Mouse (Mus musculus): Measurements from ENCODE around the gene Eno1. TPM values are rescaled to one million over a fixed set of nuclear protein-coding genes. Genes with fewer than 3 reads are reported as not detected.
A peak's percentile ranks its signal among the peaks of the same experiment; 100 is the strongest.

Eno1 gene
- 485 and 505 TPM in 2 replicates for polyA plus RNA-seq (2012; rRNA removed)

DNA sequence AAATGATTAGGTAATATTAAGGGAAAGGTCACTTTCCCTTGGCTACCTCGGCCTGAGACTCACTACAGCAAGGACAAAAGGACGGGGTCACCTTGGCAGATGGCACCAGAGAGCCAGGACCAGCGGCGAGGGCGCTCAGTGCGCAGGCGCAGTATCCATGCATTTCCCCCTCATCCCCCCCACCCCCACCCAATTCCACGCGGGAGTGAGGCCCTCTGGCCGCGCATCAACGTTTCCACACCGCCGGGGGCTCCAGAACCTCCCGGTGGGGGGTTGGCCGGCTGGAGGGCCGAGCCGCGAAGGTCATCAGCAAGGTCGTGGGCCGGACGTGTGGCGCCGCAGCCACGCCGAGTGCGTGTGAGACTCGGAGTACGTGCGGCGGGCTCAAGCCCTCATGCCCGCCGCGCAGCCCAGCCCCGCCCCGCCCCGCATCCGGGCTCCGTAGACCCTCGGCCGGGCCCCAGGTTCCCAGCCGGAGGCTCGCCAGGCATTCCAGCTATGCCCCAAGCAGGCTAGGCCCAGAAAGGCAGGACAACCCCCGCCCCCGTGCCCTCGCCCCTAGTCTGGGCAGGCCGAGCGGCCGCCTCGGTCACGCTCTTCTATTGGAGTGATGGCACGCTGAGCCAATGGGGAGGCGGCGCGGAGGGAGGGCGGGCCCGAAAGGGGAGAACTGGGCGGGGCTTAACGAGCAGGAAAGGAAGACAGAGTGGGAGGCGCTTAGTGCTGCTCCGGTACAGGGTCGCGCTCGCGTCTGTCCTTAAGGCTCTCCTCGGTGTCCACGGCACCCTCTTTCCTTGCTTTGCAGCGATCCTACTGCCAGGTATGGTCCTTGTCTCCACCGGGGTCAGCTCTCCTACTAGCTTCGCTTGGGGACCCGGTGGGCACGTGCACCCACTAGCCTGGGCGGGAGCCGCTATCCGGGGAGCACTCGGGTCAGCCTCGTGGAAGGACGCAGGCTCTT, at the start of gene Eno1:
Gene Eno1, plus strand, starts transcription at position 201 of the 961 bp plus-strand sequence.
- peak; percentile 99 for DNase-seq (ENCODE audit: low read depth)
- TF ChIP-seq POLR2A (IDR thresholded peaks at IDR 0.05; ENCODE audit: borderline replicate concordance, extremely low read depth, insufficient read depth, insufficient read length, poor library complexity, severe bottlenecking) (peak; percentile 74), CTCF (IDR thresholded peaks at IDR 0.05; ENCODE audit: borderline replicate concordance, extremely low read depth, insufficient read depth, insufficient read length) (peak; percentile 3; the same call in 1 of the 2 replicates)

DNA sequence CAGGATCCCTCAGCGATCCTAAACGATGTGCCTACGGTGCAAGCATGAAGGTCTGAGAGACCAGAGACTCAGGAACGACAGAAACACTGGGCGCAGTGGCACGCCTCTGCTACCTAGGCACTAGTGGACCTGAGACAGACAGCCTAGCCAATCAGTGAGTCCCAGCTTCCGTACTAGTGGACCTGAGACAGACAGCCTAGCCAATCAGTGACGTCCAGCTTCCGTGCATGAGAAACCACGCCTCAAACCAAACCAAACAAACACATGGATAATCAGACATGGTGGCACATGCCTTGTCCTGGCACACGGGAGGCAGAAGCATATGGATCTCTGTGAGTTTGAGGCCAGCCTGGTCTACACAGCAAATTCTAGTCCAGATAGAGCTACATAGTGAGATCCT, 48.3 kb upstream of the Eno1 start:
- no peak for TF ChIP-seq POLR2A (IDR thresholded peaks at IDR 0.05; ENCODE audit: borderline replicate concordance, extremely low read depth, insufficient read depth, insufficient read length, poor library complexity, severe bottlenecking)
- no peak for TF ChIP-seq CTCF (IDR thresholded peaks at IDR 0.05; ENCODE audit: borderline replicate concordance, extremely low read depth, insufficient read depth, insufficient read length)
- DNase-seq (ENCODE audit: low read depth): no peak

DNA sequence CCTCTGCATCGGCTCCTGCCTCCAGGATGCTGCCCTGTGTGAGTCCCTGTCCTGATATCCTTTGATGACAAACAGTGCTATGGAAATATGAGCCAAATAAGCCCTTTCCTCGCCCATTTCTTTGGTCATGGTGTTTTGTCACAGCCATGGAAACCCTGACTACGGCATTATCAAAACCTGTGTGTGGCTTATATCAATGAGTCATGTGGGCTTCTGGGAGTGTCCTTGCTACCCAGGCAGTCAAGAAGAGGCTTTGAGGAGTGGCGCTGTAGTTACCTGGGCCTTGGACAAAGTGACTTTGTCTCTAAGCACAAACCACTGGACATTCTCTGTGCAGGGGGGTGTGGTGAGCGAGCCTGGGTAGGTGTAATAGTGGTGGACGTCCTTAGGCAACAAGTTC, 44.3 kb upstream of the Eno1 start:
- no peak for DNase-seq (ENCODE audit: low read depth)
- TF ChIP-seq CTCF (IDR thresholded peaks at IDR 0.05; ENCODE audit: borderline replicate concordance, extremely low read depth, insufficient read depth, insufficient read length): no peak
- TF ChIP-seq POLR2A (IDR thresholded peaks at IDR 0.05; ENCODE audit: borderline replicate concordance, extremely low read depth, insufficient read depth, insufficient read length, poor library complexity, severe bottlenecking): no peak

DNA sequence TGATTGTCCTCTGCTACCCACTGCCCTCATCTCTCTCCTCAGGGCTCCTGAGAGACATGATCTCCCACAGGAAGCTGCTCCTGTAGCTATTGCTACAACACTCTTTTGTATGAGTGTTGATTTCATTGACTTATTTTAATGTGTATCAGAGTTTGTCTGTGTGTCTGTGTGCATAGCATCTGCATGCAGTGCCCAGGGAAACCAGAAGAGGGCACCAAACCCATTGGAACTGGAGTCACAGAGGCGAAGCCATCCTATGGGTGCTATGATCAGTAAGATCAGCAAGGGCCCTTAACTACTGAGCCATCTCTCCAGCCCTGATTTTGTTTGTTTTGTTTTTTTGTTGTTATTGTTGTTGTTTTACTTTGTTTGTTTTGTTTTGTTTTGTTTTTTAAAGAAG, 42.6 kb upstream of the Eno1 start:
- peak; percentile 42 for DNase-seq (ENCODE audit: low read depth)
- TF ChIP-seq POLR2A (IDR thresholded peaks at IDR 0.05; ENCODE audit: borderline replicate concordance, extremely low read depth, insufficient read depth, insufficient read length, poor library complexity, severe bottlenecking) (no peak), CTCF (IDR thresholded peaks at IDR 0.05; ENCODE audit: borderline replicate concordance, extremely low read depth, insufficient read depth, insufficient read length) (peak; percentile 72)

DNA sequence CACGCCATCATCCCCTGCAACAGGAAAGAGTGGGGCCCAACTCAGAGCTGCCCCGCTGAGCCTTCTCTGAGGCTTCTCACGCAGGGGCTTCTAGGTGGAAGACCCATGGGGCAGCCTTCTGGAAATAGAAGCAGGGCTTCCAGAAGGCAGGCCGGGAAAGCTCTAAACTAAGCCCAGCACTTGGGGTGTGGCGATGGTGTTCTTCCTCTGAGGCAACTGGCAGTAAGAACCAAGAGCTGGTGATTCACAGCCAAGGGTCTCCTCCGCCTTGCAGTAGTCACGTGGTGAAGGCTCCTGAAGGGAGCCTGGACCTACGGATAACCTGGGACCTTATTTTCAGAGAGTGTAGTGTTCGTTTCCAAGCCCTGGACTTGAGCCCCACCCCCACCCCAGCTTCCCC, 38.3 kb upstream of the Eno1 start:
- DNase-seq (ENCODE audit: low read depth): no peak
- no peak for TF ChIP-seq CTCF (IDR thresholded peaks at IDR 0.05; ENCODE audit: borderline replicate concordance, extremely low read depth, insufficient read depth, insufficient read length)
- TF ChIP-seq POLR2A (IDR thresholded peaks at IDR 0.05; ENCODE audit: borderline replicate concordance, extremely low read depth, insufficient read depth, insufficient read length, poor library complexity, severe bottlenecking): no peak

DNA sequence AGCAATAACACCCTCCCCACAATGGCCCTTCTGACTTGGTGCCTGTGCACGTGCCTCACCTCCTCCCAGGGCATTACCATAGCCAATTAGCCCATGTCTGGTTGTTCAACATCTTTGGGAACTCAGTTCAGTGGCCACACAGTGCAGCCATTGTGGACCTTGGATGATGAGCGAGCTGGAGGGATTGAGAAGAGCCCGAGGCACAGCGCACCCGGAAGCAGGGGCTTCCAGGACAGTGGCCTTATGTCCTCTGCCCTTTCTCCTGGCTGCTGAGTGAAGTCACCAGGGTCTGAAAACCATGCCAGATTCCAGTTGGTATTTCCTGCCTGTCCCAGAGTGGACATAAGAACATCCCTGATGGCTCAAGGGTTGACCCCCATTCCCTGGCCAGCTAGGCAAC, 35.3 kb upstream of the Eno1 start, which contains the start of gene Car6:
Gene Car6, minus strand, starts transcription at position 101 of the 400 bp plus-strand sequence.
- no peak for TF ChIP-seq POLR2A (IDR thresholded peaks at IDR 0.05; ENCODE audit: borderline replicate concordance, extremely low read depth, insufficient read depth, insufficient read length, poor library complexity, severe bottlenecking)
- no peak for TF ChIP-seq CTCF (IDR thresholded peaks at IDR 0.05; ENCODE audit: borderline replicate concordance, extremely low read depth, insufficient read depth, insufficient read length)
- no peak for DNase-seq (ENCODE audit: low read depth)

DNA sequence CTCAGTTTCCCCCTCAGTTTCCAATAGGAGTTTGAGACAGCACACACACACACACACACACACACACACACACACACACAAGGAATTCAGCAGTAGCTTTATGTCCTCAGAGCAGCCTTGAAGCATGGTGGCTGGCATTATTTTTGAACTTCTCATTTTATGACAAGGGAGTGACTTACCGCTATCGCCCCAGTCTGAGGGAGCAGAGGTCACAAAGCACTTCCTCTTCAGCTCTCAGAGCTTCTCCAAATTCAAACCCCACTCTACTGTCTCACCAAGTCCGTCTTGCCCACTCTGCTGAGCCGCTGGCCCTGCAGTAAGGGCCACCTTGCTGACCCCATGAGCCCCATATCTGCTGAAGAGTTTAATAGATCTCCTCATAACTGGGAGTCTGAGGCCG, 33.8 kb upstream of the Eno1 start:
- no peak for DNase-seq (ENCODE audit: low read depth)
- TF ChIP-seq POLR2A (IDR thresholded peaks at IDR 0.05; ENCODE audit: borderline replicate concordance, extremely low read depth, insufficient read depth, insufficient read length, poor library complexity, severe bottlenecking): no peak
- no peak for TF ChIP-seq CTCF (IDR thresholded peaks at IDR 0.05; ENCODE audit: borderline replicate concordance, extremely low read depth, insufficient read depth, insufficient read length)

DNA sequence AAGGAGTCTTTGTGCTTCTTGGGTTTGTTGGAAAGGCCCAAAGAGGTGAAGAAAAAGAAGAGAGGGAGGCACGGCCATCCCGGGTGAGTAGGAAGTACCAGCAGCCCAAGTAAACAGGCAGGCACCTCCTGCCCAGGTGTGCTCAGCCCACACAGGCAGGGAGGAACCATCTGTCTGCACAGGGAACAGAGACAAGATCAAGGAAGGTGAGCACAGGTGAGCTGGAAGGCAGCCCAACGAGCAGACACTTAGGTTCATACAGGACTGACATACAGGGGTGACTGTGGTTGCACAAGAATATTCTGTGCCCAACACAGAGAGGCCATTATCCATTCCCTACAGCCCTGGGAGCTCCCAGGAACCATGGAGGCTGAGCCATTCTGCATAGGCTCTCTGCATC, 31.6 kb upstream of the Eno1 start:
- DNase-seq (ENCODE audit: low read depth): no peak
- TF ChIP-seq CTCF (IDR thresholded peaks at IDR 0.05; ENCODE audit: borderline replicate concordance, extremely low read depth, insufficient read depth, insufficient read length) (no peak), POLR2A (IDR thresholded peaks at IDR 0.05; ENCODE audit: borderline replicate concordance, extremely low read depth, insufficient read depth, insufficient read length, poor library complexity, severe bottlenecking) (no peak)

DNA sequence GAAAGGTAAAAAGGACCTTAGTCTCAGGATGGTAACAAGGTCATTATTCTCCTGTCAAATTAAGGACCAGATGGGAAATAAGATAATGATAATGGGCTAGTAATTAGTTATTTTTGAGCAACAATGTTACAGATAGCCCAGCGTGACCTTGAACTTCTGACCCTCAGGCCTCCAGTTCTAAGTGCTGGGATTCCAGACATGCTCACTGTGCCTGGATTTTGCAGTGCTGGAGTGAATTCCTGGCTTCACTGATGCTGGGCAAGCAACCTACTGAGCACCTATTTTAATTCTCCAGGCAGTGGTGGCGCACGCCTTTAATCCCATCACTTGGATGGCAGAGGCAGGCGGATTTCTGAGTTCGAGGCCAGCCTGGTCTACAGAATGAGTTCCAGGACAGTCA, 26.8 kb upstream of the Eno1 start:
- TF ChIP-seq CTCF (IDR thresholded peaks at IDR 0.05; ENCODE audit: borderline replicate concordance, extremely low read depth, insufficient read depth, insufficient read length): no peak
- no peak for TF ChIP-seq POLR2A (IDR thresholded peaks at IDR 0.05; ENCODE audit: borderline replicate concordance, extremely low read depth, insufficient read depth, insufficient read length, poor library complexity, severe bottlenecking)
- DNase-seq (ENCODE audit: low read depth): no peak

DNA sequence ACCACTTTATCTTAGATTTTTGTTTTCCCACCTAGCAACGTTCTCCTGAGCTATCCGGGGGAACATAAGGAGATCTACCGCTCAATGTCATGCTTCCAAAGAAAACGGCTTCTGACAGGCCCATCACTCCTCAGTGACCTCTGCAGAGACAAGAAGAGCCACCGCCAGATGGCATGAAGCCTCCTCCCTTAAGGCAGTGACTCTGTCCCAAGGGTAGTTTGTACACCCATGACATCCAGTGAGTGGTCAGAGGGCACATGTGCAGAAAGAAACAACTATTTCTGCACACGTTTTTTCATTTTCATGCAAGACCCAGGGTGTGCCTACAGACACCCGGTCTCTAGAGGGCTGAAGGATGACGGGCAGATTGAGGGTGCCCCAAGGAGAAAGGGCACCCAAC, 26.2 kb upstream of the Eno1 start:
- no peak for TF ChIP-seq CTCF (IDR thresholded peaks at IDR 0.05; ENCODE audit: borderline replicate concordance, extremely low read depth, insufficient read depth, insufficient read length)
- no peak for TF ChIP-seq POLR2A (IDR thresholded peaks at IDR 0.05; ENCODE audit: borderline replicate concordance, extremely low read depth, insufficient read depth, insufficient read length, poor library complexity, severe bottlenecking)
- no peak for DNase-seq (ENCODE audit: low read depth)

DNA sequence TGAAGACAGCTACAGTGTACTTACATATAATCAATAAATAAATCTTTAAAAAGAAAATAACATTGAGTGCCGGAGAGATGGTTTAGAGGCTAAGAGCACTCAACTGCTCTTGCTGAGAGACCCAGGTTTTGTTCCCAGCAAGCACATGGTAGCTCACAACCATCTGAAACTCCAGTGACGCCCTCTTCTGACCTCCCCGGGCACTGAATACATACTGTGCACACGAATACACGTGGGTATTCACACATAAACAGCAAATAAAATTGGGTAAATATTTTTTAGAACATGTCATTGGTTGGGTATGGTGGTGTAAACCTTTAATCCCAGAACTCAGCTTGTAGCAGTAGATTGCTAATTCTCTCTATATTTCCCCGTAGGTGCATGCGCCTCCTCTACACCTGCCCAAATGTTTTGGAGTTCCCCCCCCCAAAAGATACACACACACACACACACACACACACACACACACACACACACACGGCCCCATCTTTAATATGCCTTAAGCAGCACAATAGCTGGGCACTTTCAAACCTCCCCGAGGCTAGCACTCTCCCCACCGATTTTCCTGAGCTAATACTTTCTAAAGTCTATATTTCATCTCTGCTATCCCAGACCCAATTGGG, 24.5 kb upstream of the Eno1 start:
- DNase-seq (ENCODE audit: low read depth): no peak
- no peak for TF ChIP-seq CTCF (IDR thresholded peaks at IDR 0.05; ENCODE audit: borderline replicate concordance, extremely low read depth, insufficient read depth, insufficient read length)
- no peak for TF ChIP-seq POLR2A (IDR thresholded peaks at IDR 0.05; ENCODE audit: borderline replicate concordance, extremely low read depth, insufficient read depth, insufficient read length, poor library complexity, severe bottlenecking)
